Mouse (Mus musculus): ENCODE data around the gene Hddc3.

GRCm38 (mm10) chr7:80369461-80369860 is 26.6 kb downstream of the Hddc3 start:
- no peak for TF ChIP-seq CTCF (IDR thresholded peaks at IDR 0.05; ENCODE audit: insufficient read depth, low read length)
- no peak for TF ChIP-seq POLR2A (IDR thresholded peaks at IDR 0.05; ENCODE audit: borderline replicate concordance, extremely low read depth, low read depth, low read length)
